In the genomic region with DNA sequence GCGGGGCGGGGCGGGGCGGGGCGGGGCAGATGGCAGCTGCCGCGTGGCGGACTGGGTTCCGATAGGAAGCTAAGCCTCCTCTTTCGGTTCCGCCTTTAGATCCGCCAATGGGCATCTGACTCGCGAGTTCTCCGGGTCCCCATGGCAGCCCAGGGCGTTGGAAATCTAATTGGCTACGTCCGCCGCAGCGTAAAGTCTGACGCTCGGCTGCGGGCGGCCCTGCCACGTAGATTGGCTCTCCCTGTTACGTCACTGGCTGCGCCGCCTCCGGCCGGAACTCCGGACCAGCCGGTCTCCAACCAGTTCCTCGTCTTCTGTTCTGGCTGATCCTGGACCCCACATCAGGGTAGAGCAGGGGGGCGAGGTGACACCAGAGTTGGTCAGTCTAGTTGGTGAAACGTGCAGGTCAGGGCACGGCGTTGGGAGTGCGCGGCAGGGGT, we compare ENCODE assay signal across 8 mouse cellular contexts. TPM values are rescaled to one million over a fixed set of nuclear protein-coding genes. Genes with fewer than 3 reads are reported as not detected.
DNase-seq lines count a peak whose midpoint lies in the region; ATAC-seq lines count a peak whose summit lies in the region.

A gene (plus strand): TSS at position 227 of the 440 bp plus-strand sequence.

- intact Hi-C loops in heart, postnatal 14 days (cut with DNase I): no loop called here

- H3K4me2 ChIP-seq in forebrain, embryonic 14.5 days (ENCODE audit: low read length): peak within 1 kb of the TSS; percentile 89
- peak within 1 kb of the TSS; percentile 96 for H3K4me2 ChIP-seq in neural tube, embryonic 15.5 days

- peak within 1 kb of the TSS; percentile 72 for H3K4me3 ChIP-seq in forebrain, embryonic 14.5 days (ENCODE audit: low read depth, low read length)
- H3K4me3 ChIP-seq in neural tube, embryonic 15.5 days (replicated peaks): peak within 1 kb of the TSS; percentile 76

- H3K27me3 ChIP-seq in forebrain, embryonic 14.5 days (replicated peaks; ENCODE audit: control insufficient read depth, insufficient read depth, low read length): no peaks in the 10 kb centered on the region
- no peaks in the 10 kb centered on the region for H3K27me3 ChIP-seq in neural tube, embryonic 15.5 days (replicated peaks)

- peak; percentile 96 for DNase-seq in ES-CJ7 (ENCODE audit: low read depth, low spot score)
- DNase-seq in cerebellum, adult 11 months: peak; percentile 92
- DNase-seq in forebrain, embryonic 14.5 days (ENCODE audit: low spot score): peak; percentile 98
- DNase-seq in heart, postnatal 14 days: peak; percentile 94 to 96
- peak; percentile 97 for DNase-seq in layer of hippocampus, adult 11-12 months (ENCODE audit: low spot score)
- peak; percentile 98 for DNase-seq in lung, adult 18-20 months
- peak; percentile 95 for DNase-seq in testis, postnatal 14 days (ENCODE audit: low spot score)

- under 1% methylated on average over 32 of the region's 39 CpGs for WGBS in forebrain, embryonic 14.5 days
- under 1% methylated on average over 37 of the region's 39 CpGs for WGBS in neural tube, embryonic 15.5 days

- no peaks in the 10 kb centered on the region for H3K9me3 ChIP-seq in forebrain, embryonic 14.5 days (replicated peaks; ENCODE audit: control insufficient read depth, low read length)
- no peaks in the 10 kb centered on the region for H3K9me3 ChIP-seq in neural tube, embryonic 15.5 days (replicated peaks)

- peak within 1 kb of the TSS; percentile 73 for H3K9ac ChIP-seq in forebrain, embryonic 14.5 days (ENCODE audit: low read length)
- peak within 1 kb of the TSS; percentile 69 for H3K9ac ChIP-seq in neural tube, embryonic 15.5 days (replicated peaks)

- peaks cover 58% of the 10 kb centered on the region for H3K36me3 ChIP-seq in forebrain, embryonic 14.5 days (ENCODE audit: control insufficient read depth, insufficient read depth, low read length)
- peaks cover 52% of the 10 kb centered on the region for H3K36me3 ChIP-seq in neural tube, embryonic 15.5 days

- ATAC-seq in forebrain, embryonic 14.5 days: peak; percentile 96
- ATAC-seq in neural tube, embryonic 15.5 days (ENCODE audit: low FRiP score): peak; percentile 94

- H3K4me1 ChIP-seq in forebrain, embryonic 14.5 days (ENCODE audit: control insufficient read depth, insufficient read depth, low read length): peaks cover 9% of the 10 kb centered on the region
- H3K4me1 ChIP-seq in neural tube, embryonic 15.5 days: peaks cover 40% of the 10 kb centered on the region

- peak within 1 kb of the TSS; percentile 68; the same call in 1 of the 2 replicates for H3K27ac ChIP-seq in forebrain, embryonic 14.5 days (ENCODE audit: low read depth, low read length)
- peak within 1 kb of the TSS; percentile 80 for H3K27ac ChIP-seq in neural tube, embryonic 15.5 days (replicated peaks)

RNA-seq across cellular contexts. Expression of the gene that starts here (rescaled TPM):
- 18.5 and 20.0 TPM in 2 replicates for polyA plus RNA-seq in forebrain, embryonic 14.5 days (2014; fragmentation: Nextera tagmentation; extraction: Ambion mirVana)
- total RNA-seq in heart, postnatal 14 days (2021): 10 to 100 TPM in 1 of 2 experiments, 1 to 10 TPM in 1; 9.2 to 11.4 TPM
- polyA plus RNA-seq in neural tube, embryonic 15.5 days (2015; fragmentation: Nextera tagmentation; extraction: Ambion mirVana): 22.0 and 28.9 TPM in 2 replicates

Comparison
In these comparisons a context has a peak if more than half of its experiments do, and no peak if none do; other contexts are left out.
1. Peak in every context shown above with its lines: DNase-seq, ATAC-seq, H3K4me3 ChIP-seq and H3K27ac ChIP-seq.